In the genomic region with DNA sequence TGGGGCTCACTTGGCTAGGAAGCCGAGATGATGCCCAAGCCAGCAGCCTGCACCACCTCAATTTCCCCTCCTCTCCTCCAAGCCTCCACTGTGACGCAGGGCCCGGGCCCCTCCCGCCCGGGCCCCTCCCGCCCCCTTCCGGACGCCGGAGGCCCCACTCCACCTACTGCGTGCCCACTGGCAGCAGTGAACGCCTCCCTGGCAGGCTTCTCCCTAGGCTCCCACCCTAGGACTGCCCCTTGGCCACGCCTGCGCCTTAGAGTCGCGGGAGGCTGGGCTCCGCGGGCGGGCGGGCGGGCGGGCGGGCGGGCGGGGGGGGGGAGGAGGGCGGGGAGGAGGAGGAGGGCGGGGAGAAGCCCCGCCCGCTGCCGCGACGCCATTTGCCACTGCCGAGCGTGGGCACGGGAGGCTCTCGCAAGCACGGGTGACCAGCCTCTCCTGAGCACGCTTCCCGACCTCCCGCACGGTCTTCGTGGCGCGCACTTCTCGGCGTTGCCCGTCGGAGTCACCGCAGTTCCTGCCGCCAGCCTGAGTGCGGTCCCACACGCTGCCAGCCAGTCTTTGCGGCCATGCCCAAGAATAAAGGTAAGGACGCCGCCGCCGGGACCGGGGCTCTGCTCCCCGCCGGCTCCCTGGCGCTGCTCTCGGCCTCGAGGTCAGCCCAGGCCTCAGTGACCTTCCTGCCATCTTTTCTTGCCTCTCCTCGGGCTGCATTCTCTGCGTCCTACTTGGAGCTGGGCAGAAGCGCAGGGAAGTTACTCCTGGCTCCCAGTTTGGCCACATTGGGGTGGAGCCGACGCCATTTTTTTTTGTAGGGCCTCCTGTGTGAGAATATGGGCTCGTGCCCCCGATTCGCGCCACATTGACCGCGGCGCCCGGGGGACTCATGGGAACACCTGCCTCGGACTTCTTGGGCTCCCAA, we compare ENCODE assay signal across 8 mouse cellular contexts. TPM values are rescaled to one million over a fixed set of nuclear protein-coding genes. Genes with fewer than 3 reads are reported as not detected.
DNase-seq lines count a peak whose midpoint lies in the region; ATAC-seq and TF ChIP-seq lines count a peak whose summit lies in the region.

A gene (plus strand): TSS at position 348 of the 922 bp plus-strand sequence.

- TF ChIP-seq CTCF in E14TG2a.4 (conservative IDR thresholded peaks at IDR 0.05; ENCODE audit: low read length), result no peak
- peak; percentile 28; the same call in 1 of the 2 replicates for TF ChIP-seq CTCF in liver, postnatal 0 days (IDR thresholded peaks at IDR 0.05; ENCODE audit: low read depth)

- peaks cover 28% of the 10 kb centered on the region for H3K36me3 ChIP-seq in E14TG2a.4 (ENCODE audit: insufficient read depth, low read length)
- H3K36me3 ChIP-seq in forebrain, embryonic 13.5 days (ENCODE audit: poor library complexity, severe bottlenecking), result peaks cover 7% of the 10 kb centered on the region; the same call in 1 of the 2 replicates
- 0 out of 2 replicates have a peak, but pooled peaks cover 3% of the 10 kb centered on the region for H3K36me3 ChIP-seq in liver, postnatal 0 days (replicated peaks; ENCODE audit: insufficient read depth, low read length)
- H3K36me3 ChIP-seq in neural tube, embryonic 14.5 days (ENCODE audit: control insufficient read depth, insufficient read depth, low read length), result no peaks in the 10 kb centered on the region

- 16% methylated on average over 40 of the region's 76 CpGs for WGBS in forebrain, embryonic 13.5 days
- 17% methylated on average over 53 of the region's 76 CpGs for WGBS in large intestine, adult 2 months
- 16% methylated on average over 39 of the region's 76 CpGs for WGBS in liver, postnatal 0 days (ENCODE audit: insufficient replicate concordance)
- 22% methylated on average over 38 of the region's 76 CpGs for WGBS in neural tube, embryonic 14.5 days

- H3K4me3 ChIP-seq in E14TG2a.4 (replicated peaks; ENCODE audit: low read length), result peak within 1 kb of the TSS; percentile 88
- H3K4me3 ChIP-seq in forebrain, embryonic 13.5 days, result peak within 1 kb of the TSS; percentile 65
- peak within 1 kb of the TSS; percentile 81 for H3K4me3 ChIP-seq in liver, postnatal 0 days (ENCODE audit: low read depth, low read length)
- peak within 1 kb of the TSS; percentile 56 for H3K4me3 ChIP-seq in neural tube, embryonic 14.5 days (ENCODE audit: low read depth, low read length)

- ATAC-seq in forebrain, embryonic 13.5 days, result peak; percentile 99
- peak; percentile 97 for ATAC-seq in liver, postnatal 0 days
- peak; percentile 96 for ATAC-seq in neural tube, embryonic 14.5 days (ENCODE audit: low read depth)

- H3K9ac ChIP-seq in forebrain, embryonic 13.5 days, result peak within 1 kb of the TSS; percentile 71
- peak within 1 kb of the TSS; percentile 80 for H3K9ac ChIP-seq in liver, postnatal 0 days (replicated peaks)
- peak within 1 kb of the TSS; percentile 61 for H3K9ac ChIP-seq in neural tube, embryonic 14.5 days (replicated peaks; ENCODE audit: low read depth, low read length)

- peak within 1 kb of the TSS; percentile 58 for H3K4me2 ChIP-seq in forebrain, embryonic 13.5 days
- peak within 1 kb of the TSS; percentile 72 for H3K4me2 ChIP-seq in liver, postnatal 0 days (ENCODE audit: low read depth, low read length)
- peak within 1 kb of the TSS; percentile 51 for H3K4me2 ChIP-seq in neural tube, embryonic 14.5 days (ENCODE audit: low read depth, low read length)

- DNase-seq in c-Kit-positive CD71-positive TER-119-positive erythroid progenitor cells, embryonic 14.5 days (ENCODE audit: low spot score), result peak; percentile 76
- DNase-seq in heart, postnatal 10 days, result peak; percentile 73 to 78
- no peak for DNase-seq in large intestine, adult 2 months (ENCODE audit: low read depth, low spot score)
- peak; percentile 81 for DNase-seq in liver, postnatal 0 days
- DNase-seq in testis, postnatal 10 days (ENCODE audit: low spot score), result peak; percentile 69

- no peak for TF ChIP-seq EP300 in liver, postnatal 0 days (IDR thresholded peaks at IDR 0.05; ENCODE audit: low read depth)

- H3K27ac ChIP-seq in forebrain, embryonic 13.5 days, result peak within 1 kb of the TSS; percentile 70
- H3K27ac ChIP-seq in liver, postnatal 0 days (ENCODE audit: low read depth), result peak within 1 kb of the TSS; percentile 78
- H3K27ac ChIP-seq in neural tube, embryonic 14.5 days (ENCODE audit: low read depth, low read length), result peak within 1 kb of the TSS; percentile 66; the same call in 1 of the 2 replicates

- H3K27me3 ChIP-seq in E14TG2a.4 (ENCODE audit: insufficient read depth, low read length), result no peaks in the 10 kb centered on the region
- H3K27me3 ChIP-seq in forebrain, embryonic 13.5 days, result no peaks in the 10 kb centered on the region
- no peaks in the 10 kb centered on the region for H3K27me3 ChIP-seq in liver, postnatal 0 days (ENCODE audit: insufficient read depth, low read length)
- H3K27me3 ChIP-seq in neural tube, embryonic 14.5 days (ENCODE audit: control insufficient read depth, insufficient read depth, low read length), result no peaks in the 10 kb centered on the region

- intact Hi-C loops in heart, postnatal 10 days (cut with DNase I), result no loop called here

- H3K4me1 ChIP-seq in E14TG2a.4 (replicated peaks; ENCODE audit: low read depth, low read length), result peaks cover 13% of the 10 kb centered on the region
- H3K4me1 ChIP-seq in forebrain, embryonic 13.5 days, result 0 out of 2 replicates have a peak, but pooled peaks cover 7% of the 10 kb centered on the region
- H3K4me1 ChIP-seq in liver, postnatal 0 days (ENCODE audit: insufficient read depth), result peaks cover 7% of the 10 kb centered on the region; the same call in 1 of the 2 replicates
- H3K4me1 ChIP-seq in neural tube, embryonic 14.5 days (ENCODE audit: control insufficient read depth, insufficient read depth, low read length), result no peaks in the 10 kb centered on the region

- no peaks in the 10 kb centered on the region for H3K9me3 ChIP-seq in E14TG2a.4 (ENCODE audit: low read length)
- H3K9me3 ChIP-seq in forebrain, embryonic 13.5 days (replicated peaks), result no peaks in the 10 kb centered on the region
- no peaks in the 10 kb centered on the region for H3K9me3 ChIP-seq in liver, postnatal 0 days (ENCODE audit: low read length)
- H3K9me3 ChIP-seq in neural tube, embryonic 14.5 days (ENCODE audit: control insufficient read depth, low read length), result no peaks in the 10 kb centered on the region

RNA-seq across cellular contexts. Expression of the gene that starts here (rescaled TPM):
- polyA plus RNA-seq in forebrain, embryonic 13.5 days (2015; fragmentation: Nextera tagmentation; extraction: Ambion mirVana), result 163 and 179 TPM in 2 replicates
- 10 to 100 TPM; 98.4 to 99.3 TPM for total RNA-seq in heart, postnatal 10 days (2021)
- polyA plus RNA-seq in large intestine, adult 2 months (2012; rRNA removed), result 36.8 and 53.9 TPM in 2 replicates
- polyA plus RNA-seq in liver, postnatal 0 days (2015; fragmentation: Nextera tagmentation; extraction: Ambion mirVana), result 43.8 and 49.1 TPM in 2 replicates
- 102 and 106 TPM in 2 replicates for polyA plus RNA-seq in neural tube, embryonic 14.5 days (2014; fragmentation: Nextera tagmentation; extraction: Ambion mirVana)
